Mouse (Mus musculus) liver, embryonic 15.5 days (tissue): Measurements from ENCODE around the gene Slc25a34. TPM values are rescaled to one million over a fixed set of nuclear protein-coding genes. Genes with fewer than 3 reads are reported as not detected.

Experiments used
- ATAC-seq: fragments of 200-750 bp; cut with Nextera tagmentation; 2 replicates; pipeline ENCODE4 v1.8.0; 2017; ENCODE audit warnings: moderate number of reproducible peaks, mild to moderate bottlenecking, moderate library complexity; ENCODE audit not compliant: insufficient read depth
- H3K27ac ChIP-seq: fragments of 300-500 bp; sonication (generic); replicated peaks from 2 replicates; pipeline ENCODE4 v1.5.1; 2015; ENCODE audit warnings: mild to moderate bottlenecking, inconsistent platforms
- H3K27me3 ChIP-seq: fragments of 300-500 bp; sonication (generic); 2 replicates; pipeline ENCODE4 v1.6.1; 2015; ENCODE audit warnings: mild to moderate bottlenecking, inconsistent platforms
- H3K36me3 ChIP-seq: fragments of 300-500 bp; sonication (generic); replicated peaks from 2 replicates; pipeline ENCODE4 v1.6.1; 2015; ENCODE audit warnings: moderate library complexity, mild to moderate bottlenecking, inconsistent platforms
- H3K4me1 ChIP-seq: fragments of 300-500 bp; sonication (generic); replicated peaks from 2 replicates; pipeline ENCODE4 v1.6.1; 2015; ENCODE audit warnings: inconsistent platforms
- H3K4me2 ChIP-seq: fragments of 300-500 bp; sonication (generic); 2 replicates; pipeline ENCODE4 v1.6.1; 2015; ENCODE audit warnings: moderate library complexity, mild to moderate bottlenecking, inconsistent platforms
- H3K4me3 ChIP-seq: fragments of 300-500 bp; sonication (generic); replicated peaks from 2 replicates; pipeline ENCODE4 v1.5.1; 2015; ENCODE audit warnings: mild to moderate bottlenecking, inconsistent platforms
- H3K9ac ChIP-seq: fragments of 300-500 bp; sonication (generic); 2 replicates; pipeline ENCODE4 v1.6.1; 2015; ENCODE audit warnings: moderate library complexity, mild to moderate bottlenecking, inconsistent platforms
- H3K9me3 ChIP-seq: fragments of 300-500 bp; sonication (generic); replicated peaks from 2 replicates; pipeline ENCODE4 v1.6.1; 2016; ENCODE audit warnings: inconsistent platforms
- WGBS: fragments of 180-500 bp; shearing (Covaris S2); methylation state at CpG from one replicate; pipeline ENCODE4 v1.1.7; 2015; ENCODE audit warnings: mixed read lengths; ENCODE audit not compliant: insufficient replicate concordance; 5-methylcytosine and 5-hydroxymethylcytosine counted together
- polyA plus RNA-seq: library from polyadenylated mRNA; unstranded; fragments of >200 nt; fragmentation: Nextera tagmentation; extraction: Ambion mirVana; gene quantifications from 2 replicates; pipeline ENCODE4 v1.2.1, GENCODE M21; 2015

The Slc25a34 gene
- polyA plus RNA-seq, 1 experiment from 2014 or later, result 0.07 TPM

DNA sequence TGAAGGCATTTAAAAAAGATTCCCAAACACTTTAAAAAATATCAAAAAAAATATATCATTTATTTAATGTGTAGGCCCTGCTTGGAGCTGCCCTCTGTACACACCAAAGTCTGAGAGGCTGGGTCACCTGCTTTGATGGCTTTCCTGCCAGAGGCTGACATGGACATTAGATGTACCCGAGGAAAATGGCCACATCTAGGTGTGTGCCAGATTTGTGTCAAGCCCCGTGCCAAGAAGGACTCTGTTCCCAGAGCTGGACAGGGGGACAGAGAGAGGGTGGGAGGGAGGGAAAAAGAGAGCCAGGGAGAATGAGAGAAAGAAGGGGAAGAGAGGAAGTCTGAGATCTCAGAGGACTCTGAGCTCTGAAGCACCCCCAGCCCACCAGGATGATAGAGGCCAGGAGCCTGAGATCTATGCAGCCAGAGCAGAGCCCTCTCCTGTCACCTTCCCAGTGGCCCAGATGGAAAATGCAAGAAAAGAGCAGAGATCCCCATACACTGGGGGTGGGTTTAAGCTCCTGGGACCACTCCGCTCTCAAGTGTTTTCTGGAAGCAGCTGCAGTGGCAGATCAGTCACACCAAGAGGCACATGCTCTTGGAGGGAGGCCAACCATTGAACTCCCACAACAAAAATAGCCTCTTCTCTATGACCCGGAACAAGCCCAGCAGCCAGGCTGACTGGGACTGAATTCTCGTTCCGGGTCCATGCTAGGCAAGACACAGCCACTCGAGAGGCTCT is 19.7 kb upstream of the Slc25a34 start:
- H3K4me3 ChIP-seq, result no peak overlapping the region
- H3K27ac ChIP-seq, result no peak overlapping the region
- no peak for ATAC-seq
- no peaks in the 10 kb centered on the region for H3K27me3 ChIP-seq
- peaks cover 6% of the 10 kb centered on the region; the same call in 1 of the 2 replicates for H3K4me1 ChIP-seq
- no peaks in the 10 kb centered on the region for H3K9me3 ChIP-seq
- no peak overlapping the region for H3K4me2 ChIP-seq
- H3K9ac ChIP-seq, result no peak overlapping the region
- H3K36me3 ChIP-seq, result peaks cover 14% of the 10 kb centered on the region
- 60% methylated on average over 7 of the region's 7 CpGs for WGBS

DNA sequence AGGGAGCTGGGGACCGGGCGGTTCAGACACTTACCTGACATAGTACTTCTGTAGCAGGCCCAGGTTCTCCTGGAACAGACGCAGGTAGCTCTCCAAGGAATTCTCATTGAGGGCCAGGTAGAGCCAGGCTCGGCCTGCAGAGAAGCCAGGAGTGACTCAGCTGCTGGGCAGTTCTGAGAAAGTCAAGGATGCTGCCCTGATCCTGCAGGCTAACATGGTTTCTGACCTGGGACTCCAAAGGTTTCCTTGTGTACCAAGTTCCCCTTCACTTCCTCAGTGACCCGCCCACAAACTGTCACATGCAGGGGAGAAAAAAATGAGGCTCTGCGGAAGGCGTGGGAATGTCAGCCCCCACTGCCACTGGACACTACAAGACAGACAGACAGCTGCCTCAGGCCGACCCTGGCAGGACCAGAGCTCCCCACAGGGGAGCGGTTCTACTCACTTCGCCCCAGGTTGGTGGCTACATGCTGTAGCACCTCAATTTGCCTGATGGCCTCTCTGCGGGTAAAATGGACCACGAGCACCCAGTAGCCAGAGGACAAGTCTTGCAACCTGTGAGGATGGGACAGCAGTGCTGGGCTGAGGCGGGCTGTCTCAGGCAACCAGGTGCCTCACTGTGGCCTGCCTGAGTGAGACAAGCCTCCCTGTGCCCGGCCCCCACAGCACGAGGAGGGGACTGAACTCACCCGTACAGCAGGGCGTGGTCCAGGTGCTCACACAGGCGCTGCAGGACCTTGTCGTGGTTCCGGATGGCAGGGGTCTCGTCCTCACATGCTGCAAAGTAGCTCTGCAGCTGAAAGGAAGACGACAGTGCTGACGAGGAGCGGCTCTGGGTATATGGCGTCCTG is 18.6 kb upstream of the Slc25a34 start:
- H3K9me3 ChIP-seq, result no peaks in the 10 kb centered on the region
- no peak overlapping the region for H3K27ac ChIP-seq
- 84% methylated on average over 25 of the region's 25 CpGs for whole genome bisulfite sequencing
- no peak overlapping the region for H3K9ac ChIP-seq
- H3K4me2 ChIP-seq, result no peak overlapping the region
- H3K36me3 ChIP-seq, result peaks cover 14% of the 10 kb centered on the region
- no peak overlapping the region for H3K4me3 ChIP-seq
- H3K27me3 ChIP-seq, result no peaks in the 10 kb centered on the region
- peaks cover 6% of the 10 kb centered on the region; the same call in 1 of the 2 replicates for H3K4me1 ChIP-seq
- no peak; the same call in 1 of the 2 replicates for ATAC-seq

DNA sequence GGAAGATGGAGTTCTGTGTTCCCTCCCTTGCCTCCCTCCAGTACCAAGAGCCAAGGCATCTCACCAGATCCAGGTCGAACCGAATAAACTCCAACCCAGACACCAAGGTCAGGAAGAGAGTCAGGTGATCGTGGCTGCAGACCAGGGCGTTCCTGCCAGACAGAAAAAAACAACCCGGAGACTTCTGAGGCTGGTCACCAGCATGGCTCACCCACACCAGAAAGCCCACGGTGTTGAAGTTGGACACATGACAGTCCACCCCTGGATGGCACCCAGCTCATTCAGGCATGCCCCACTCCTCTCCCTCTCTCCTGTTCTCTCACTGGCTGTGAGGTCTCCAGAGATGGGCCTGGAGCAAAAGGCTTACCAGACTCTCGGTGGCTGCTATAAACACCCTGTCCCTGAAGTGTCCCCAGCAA is 17.7 kb upstream of the Slc25a34 start:
- Histone ChIP-seq H3K36me3 (peaks cover 17% of the 10 kb centered on the region), H3K27me3 (no peaks in the 10 kb centered on the region), H3K27ac (no peak overlapping the region), H3K4me1 (peaks cover 6% of the 10 kb centered on the region; the same call in 1 of the 2 replicates), H3K9ac (no peak overlapping the region), H3K9me3 (no peaks in the 10 kb centered on the region), H3K4me3 (no peak overlapping the region), H3K4me2 (no peak overlapping the region)
- 81% methylated on average over 7 of the region's 7 CpGs for WGBS
- ATAC-seq, result no peak

GRCm38 (mm10) chr4:141639474-141639873 is 15.9 kb upstream of the Slc25a34 start:
- Histone ChIP-seq H3K27me3 (no peaks in the 10 kb centered on the region), H3K27ac (no peak overlapping the region), H3K4me3 (no peak overlapping the region), H3K4me1 (peaks cover 6% of the 10 kb centered on the region; the same call in 1 of the 2 replicates), H3K36me3 (peaks cover 17% of the 10 kb centered on the region), H3K4me2 (no peak overlapping the region), H3K9ac (no peak overlapping the region), H3K9me3 (no peaks in the 10 kb centered on the region)
- WGBS, result 58% methylated on average over 11 of the region's 11 CpGs
- ATAC-seq, result no peak

DNA sequence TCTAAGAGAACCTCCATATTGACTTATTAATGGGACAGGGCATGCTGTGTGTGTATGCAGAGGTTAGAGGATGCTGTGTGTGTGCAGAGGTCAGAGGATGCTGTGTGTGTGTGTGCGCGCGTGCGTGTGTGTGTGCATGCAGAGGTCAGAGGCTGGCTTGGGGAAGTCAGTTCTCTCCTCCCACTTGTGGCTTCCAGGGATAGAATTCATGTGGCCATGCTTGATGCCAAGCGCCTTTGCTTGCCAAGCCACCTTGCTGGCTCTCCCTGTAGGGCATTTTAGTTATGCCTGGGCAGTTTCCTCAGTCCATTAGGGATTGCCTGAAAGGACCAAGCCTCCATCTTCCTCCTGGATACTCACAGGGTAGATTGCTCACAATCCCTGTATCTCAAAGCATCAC is 13.1 kb upstream of the Slc25a34 start:
- no peak for ATAC-seq
- Histone ChIP-seq H3K4me3 (no peak overlapping the region), H3K4me1 (no peaks in the 10 kb centered on the region), H3K27ac (no peak overlapping the region), H3K9me3 (no peaks in the 10 kb centered on the region), H3K36me3 (peaks cover 29% of the 10 kb centered on the region), H3K27me3 (no peaks in the 10 kb centered on the region), H3K9ac (no peak overlapping the region), H3K4me2 (no peak overlapping the region)
- 92% methylated on average over 5 of the region's 5 CpGs for WGBS

DNA sequence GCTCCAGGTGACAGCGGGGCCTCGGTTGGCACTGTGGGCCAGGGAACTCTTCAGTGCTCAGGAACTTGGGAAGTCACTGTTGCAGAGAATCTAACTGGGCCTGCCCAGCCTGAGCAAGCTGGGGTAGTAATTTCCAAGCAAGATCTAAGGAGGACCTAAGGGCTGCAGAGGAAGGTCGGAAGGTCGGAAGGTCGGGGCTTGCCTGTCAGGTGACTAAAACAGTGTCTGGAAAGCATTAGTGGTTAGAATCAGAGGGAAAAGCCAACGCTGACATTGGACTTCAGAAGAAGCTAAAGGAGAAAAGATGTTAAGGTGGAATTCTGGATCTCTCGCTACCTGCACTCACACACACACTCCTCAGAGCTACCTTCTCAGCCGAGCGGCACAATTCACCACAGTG is 12.4 kb upstream of the Slc25a34 start:
- peaks cover 29% of the 10 kb centered on the region for H3K36me3 ChIP-seq
- 80% methylated on average over 9 of the region's 9 CpGs for WGBS
- no peak overlapping the region for H3K4me2 ChIP-seq
- no peak overlapping the region for H3K9ac ChIP-seq
- no peaks in the 10 kb centered on the region for H3K9me3 ChIP-seq
- H3K4me1 ChIP-seq, result no peaks in the 10 kb centered on the region
- H3K27me3 ChIP-seq, result no peaks in the 10 kb centered on the region
- H3K27ac ChIP-seq, result no peak overlapping the region
- ATAC-seq, result no peak
- H3K4me3 ChIP-seq, result no peak overlapping the region

DNA sequence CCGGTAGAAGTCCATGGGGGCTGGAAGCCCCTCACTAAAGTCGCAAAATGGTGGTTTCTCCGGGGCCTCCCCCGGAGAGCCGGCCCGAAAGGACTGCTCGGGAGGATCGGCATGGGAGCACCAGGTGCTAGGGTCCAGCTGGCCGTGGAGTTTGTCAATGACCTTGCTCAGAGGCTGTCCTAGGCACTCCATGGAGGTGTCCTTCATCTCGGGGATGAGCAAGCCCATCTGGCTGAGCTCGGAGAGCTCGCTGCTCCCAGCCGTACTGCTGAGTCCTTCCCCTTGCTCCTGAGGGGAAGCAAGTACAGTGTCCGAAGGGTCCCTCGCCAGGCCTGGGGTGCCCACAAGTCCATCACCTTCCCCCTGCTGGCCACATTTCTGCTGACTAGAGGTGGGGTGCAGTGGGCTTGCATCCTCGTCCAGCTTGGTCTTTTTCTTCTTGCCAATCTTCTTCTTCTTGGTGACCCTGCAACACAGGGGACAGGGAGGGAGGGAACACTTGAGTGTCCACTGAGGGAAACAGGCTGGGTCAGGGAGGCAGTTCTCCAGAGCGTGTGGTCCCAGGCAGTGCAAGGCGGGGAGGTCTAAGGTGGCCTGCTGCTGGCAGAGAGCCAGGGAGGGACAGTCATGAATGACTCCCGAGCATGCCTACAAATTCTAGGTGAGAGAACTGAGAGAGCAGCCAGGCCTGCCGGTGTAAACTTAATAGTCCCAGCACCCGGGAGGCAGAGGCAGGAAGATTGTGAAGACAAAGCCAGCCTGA is 8.7 kb upstream of the Slc25a34 start:
- no peaks in the 10 kb centered on the region for H3K9me3 ChIP-seq
- H3K4me1 ChIP-seq, result no peaks in the 10 kb centered on the region
- WGBS, result 79% methylated on average over 21 of the region's 21 CpGs
- H3K4me3 ChIP-seq, result no peak overlapping the region
- peaks cover 47% of the 10 kb centered on the region for H3K36me3 ChIP-seq
- no peaks in the 10 kb centered on the region for H3K27me3 ChIP-seq
- no peak for ATAC-seq
- H3K9ac ChIP-seq, result no peak overlapping the region
- H3K27ac ChIP-seq, result no peak overlapping the region
- H3K4me2 ChIP-seq, result no peak overlapping the region

DNA sequence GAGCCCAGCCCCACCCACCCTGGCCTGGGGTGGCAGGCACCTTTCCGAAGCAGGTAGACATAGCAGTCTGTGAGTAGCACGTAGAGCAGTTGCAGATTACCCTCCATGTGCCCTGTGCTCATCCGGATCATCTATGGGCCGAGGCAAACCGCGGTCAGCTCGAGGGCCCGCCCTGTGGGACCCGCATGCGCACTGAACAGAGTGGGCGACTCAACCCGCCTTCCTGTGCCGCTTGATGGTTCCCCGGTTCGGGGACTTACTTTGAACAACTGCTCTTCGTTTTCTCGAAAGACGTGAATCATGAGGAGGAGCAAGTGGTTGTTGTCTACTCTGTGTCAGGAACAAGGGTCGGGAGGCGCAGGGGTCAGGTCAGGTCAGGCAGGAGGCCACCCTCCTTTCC is 7.6 kb upstream of the Slc25a34 start:
- H3K4me1 ChIP-seq, result no peaks in the 10 kb centered on the region

DNA sequence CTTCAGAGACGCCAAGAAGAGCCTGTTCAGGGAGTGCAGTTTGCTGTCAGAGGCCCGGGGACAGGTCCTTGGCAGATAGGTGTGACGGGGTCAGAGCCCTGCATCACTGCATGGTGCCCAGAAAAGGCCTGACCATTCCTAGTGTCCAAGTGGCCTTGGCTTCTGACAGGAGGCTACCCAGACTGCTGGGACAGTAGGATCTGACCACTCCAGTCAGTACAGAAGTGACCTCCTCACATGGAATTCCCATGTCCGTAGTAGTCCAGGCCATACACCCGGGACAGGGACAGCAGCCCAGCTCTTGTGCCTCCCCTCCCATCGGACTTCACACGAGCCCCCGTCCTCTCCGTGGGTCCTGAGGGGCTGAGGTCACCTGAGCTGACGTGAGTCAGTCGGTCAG is 6.4 kb upstream of the Slc25a34 start:
- Histone ChIP-seq H3K4me2 (no peak overlapping the region), H3K27me3 (no peaks in the 10 kb centered on the region), H3K9ac (no peak overlapping the region), H3K9me3 (no peaks in the 10 kb centered on the region), H3K4me1 (0 out of 2 replicates have a peak, but pooled peaks cover 6% of the 10 kb centered on the region), H3K36me3 (peaks cover 43% of the 10 kb centered on the region), H3K4me3 (no peak overlapping the region), H3K27ac (no peak overlapping the region)
- 83% methylated on average over 11 of the region's 11 CpGs for WGBS
- ATAC-seq, result no peak

More for the DNA sequence above, 7.6 kb upstream of the Slc25a34 start:
- peak; percentile 25; the same call in 1 of the 2 replicates for ATAC-seq
- H3K9ac ChIP-seq, result no peak overlapping the region
- H3K27ac ChIP-seq, result no peak overlapping the region
- H3K4me3 ChIP-seq, result no peak overlapping the region
- H3K27me3 ChIP-seq, result no peaks in the 10 kb centered on the region
- no peak overlapping the region for H3K4me2 ChIP-seq
- H3K9me3 ChIP-seq, result no peaks in the 10 kb centered on the region
- H3K36me3 ChIP-seq, result peaks cover 43% of the 10 kb centered on the region
- WGBS, result 90% methylated on average over 20 of the region's 20 CpGs

DNA sequence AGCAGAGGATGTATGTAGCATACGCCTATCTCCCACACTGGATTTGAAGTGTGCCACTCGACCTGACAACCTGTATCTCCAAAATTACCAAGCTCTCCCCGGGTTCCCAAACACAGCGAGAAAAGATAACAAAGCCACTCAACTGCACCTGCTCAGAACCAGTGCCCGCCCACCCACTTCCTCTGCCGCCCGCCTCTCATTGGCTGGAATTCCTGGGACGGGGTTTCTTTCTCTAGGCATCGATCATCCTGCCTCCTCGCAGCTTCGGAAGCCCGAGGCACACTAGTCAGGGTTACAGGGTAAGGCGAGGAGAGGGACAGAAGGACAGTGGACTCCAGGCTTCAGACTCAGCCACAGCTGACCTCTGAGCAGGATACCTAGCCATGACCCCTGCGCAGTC is 5.0 kb upstream of the Slc25a34 start:
- H3K4me2 ChIP-seq, result no peak overlapping the region
- WGBS, result 73% methylated on average over 14 of the region's 14 CpGs
- no peak overlapping the region for H3K9ac ChIP-seq
- no peak overlapping the region for H3K4me3 ChIP-seq
- no peaks in the 10 kb centered on the region for H3K27me3 ChIP-seq
- no peak overlapping the region for H3K27ac ChIP-seq
- H3K36me3 ChIP-seq, result peaks cover 43% of the 10 kb centered on the region
- H3K4me1 ChIP-seq, result 0 out of 2 replicates have a peak, but pooled peaks cover 7% of the 10 kb centered on the region
- no peak for ATAC-seq
- H3K9me3 ChIP-seq, result no peaks in the 10 kb centered on the region

- Histone ChIP-seq H3K27me3 (no peaks in the 10 kb centered on the region), H3K36me3 (peaks cover 40% of the 10 kb centered on the region), H3K4me3 (no peak overlapping the region), H3K4me1 (peaks cover 13% of the 10 kb centered on the region; the same call in 1 of the 2 replicates), H3K9me3 (no peaks in the 10 kb centered on the region), H3K4me2 (no peak overlapping the region), H3K9ac (no peak overlapping the region), H3K27ac (no peak overlapping the region)
- WGBS, result 67% methylated on average over 5 of the region's 5 CpGs
- no peak for ATAC-seq
These were observed 3.9 kb upstream of the Slc25a34 start for GRCm38 (mm10) chr4:141627502-141627901.
